Mouse (Mus musculus) thymus, postnatal 10 days (tissue): ENCODE measurements around the gene Vars.
"Not testable (repeated sequence)": the region's sequence is repeated elsewhere in the genome, so short reads cannot be mapped to it uniquely, and the experiment has no call there.

Experiments used
- DNase-seq, 2 experiments: peaks; one replicate each; pipeline ENCODE4 v3.0.0; 2021; ENCODE audit warnings: low spot score in 2 of 2

Gene Vars

DNA sequence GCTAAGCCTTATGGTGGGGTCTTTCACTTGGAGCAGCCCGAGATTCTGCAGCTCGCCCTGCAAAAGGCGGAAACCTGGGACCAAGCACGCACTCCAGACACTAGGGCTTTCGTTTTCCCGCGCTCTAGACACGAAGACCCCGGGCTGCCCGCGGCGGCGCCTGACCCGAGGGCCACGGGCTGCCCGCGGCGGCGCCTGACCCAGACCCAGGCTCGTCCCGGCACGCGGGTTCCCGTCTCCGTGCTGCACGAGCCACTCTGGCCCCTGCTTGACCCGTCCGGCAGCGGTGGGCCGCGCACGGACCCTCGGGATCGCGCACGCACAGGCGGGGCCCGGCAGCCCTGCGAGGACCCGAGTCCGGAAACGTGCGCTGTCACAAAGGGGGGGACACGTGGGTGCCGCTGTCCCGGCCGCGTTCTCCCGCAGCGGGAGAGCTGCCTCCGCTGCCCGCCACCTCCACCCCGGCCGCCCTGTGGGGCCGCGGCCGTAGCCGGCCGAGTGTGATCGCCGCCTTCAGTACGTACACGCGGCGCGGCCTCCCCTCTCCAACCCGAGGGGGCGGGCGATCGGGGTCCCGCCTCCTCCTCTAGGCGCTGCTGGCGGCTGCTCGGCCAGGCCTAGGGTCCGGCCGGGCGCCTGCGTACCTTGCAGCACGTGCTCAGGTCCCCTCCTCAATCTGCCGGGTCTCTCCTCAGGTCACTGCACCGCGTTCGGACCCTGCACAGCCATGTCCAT is at the start of gene Vars:
Gene Vars, plus strand, starts transcription at position 271 of the 735 bp plus-strand sequence.
- peak; percentile 69 to 78 for DNase-seq

DNA sequence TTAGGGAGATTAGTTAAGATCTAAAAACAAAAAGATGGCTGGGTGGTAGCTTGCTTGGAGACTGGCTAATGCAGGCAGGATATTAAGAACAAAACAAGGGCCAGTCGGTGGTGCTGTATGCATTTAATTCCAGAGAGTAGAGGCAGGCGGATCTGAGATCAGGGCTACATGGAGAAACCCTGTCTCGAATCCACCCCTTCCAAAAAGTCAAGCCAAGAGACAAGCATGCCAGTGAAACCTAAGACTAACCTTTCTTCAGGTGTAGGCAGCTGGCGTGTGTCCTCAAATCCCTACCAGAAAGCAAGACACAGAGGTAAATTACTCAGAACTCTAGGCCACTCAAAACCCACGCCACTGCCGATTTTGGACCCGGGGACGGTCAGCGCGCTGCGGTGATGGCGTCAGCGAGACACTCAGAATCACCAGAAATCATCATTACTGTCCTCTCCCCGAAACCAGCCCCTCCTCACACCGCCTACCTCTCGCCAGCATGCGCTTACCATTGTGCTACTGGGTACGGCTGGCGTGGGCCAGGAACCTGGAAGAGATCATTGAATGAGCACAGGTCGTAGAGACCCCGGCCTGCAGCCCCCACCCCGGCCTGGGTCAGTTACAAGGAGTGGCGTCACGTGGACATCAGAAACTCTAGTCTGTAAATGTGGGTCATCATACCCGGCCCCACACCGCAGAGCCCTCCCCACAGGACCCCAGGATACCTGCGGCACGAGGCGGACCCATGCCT is 49.0 kb upstream of the Vars start:
- no peak for DNase-seq

DNA sequence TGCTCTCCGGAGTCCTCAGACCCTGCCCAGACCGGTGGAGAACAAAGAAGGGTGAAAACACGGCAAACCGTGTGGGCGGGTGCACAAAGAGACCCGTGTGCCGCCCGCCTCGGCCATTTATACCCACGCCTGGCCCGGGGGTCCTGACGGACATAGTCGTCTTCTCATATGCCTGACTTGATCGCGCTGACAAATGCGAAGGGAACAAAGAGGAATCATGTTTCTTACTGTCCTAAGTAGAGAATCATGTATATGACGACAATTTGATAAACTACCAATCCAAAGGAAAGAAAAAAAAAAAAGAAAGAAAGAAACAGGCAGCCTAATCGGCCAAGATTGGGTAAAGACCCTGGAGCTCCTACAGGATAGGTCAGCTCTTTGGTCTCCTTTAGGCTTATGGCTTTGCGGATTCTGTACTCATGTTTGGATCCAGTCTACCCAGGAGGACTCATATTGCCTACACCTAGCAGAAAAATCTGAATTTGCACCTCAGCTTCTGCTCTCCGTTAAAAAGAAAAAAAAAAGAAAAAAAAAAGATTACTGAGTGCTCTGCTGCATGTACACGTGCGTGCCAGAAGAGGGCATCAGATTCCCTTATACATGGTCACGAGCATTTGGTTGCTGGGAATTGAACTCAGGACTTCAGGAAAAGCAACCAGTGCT is 48.3 kb upstream of the Vars start:
- peak; percentile 71 to 78 for DNase-seq

DNA sequence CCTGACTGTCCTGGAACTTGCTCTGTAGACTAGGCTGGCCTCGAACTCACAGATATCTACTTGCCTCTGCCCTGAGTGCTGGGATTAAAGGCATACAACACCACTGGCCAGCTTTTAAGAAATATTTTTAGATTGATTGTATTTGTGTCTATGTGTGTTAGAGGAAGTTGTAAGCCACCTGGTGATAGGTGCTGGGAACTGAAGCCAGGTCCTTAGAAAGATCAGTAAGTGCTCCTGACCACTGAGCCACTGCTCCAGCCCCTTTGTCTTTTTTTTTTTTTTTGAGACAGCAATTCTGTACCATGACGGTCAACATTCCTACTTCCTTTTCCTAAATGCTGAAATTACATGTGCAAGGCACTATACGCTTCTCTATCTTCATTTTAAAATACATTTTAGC is 47.5 kb upstream of the Vars start:
- no peak for DNase-seq

DNA sequence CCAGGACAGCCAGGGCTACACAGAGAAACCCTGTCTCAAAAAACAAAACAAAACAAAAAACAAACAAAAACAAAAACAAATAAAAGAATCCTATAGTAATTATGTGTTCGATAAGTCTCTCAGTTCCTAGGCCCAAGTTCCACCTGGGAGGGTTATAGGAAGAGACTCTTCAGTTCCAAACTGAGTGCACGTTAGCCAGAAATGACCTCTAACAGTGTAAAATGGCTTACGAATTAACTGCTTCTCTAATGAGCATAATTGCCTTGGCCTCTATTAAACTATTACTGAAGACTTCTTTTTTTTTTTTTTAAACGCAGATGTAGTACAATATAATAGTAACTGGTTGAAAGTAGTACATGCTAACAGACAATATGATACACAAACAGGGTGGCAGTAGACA is 46.9 kb upstream of the Vars start:
- DNase-seq = no peak

DNA sequence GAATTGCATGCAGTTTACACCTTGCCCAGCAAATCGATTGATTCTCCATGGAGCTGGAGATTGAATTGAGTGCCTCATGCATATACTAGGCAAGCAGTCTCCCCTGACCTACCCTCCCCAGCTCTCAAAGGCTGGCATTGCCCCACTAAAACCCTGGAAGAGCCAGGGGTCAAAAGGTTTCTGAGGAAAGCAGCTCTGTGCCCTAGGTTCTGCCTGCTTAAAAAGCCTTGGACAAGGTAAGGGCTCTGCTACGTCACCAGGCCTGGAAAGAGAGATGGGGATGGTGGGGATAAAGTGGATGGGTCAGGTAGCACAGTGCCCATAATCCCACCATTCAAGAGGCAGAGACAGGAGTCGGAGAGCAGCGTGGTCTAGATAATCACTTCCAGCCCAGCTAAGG is 46.0 kb upstream of the Vars start:
- no peak for DNase-seq

DNA sequence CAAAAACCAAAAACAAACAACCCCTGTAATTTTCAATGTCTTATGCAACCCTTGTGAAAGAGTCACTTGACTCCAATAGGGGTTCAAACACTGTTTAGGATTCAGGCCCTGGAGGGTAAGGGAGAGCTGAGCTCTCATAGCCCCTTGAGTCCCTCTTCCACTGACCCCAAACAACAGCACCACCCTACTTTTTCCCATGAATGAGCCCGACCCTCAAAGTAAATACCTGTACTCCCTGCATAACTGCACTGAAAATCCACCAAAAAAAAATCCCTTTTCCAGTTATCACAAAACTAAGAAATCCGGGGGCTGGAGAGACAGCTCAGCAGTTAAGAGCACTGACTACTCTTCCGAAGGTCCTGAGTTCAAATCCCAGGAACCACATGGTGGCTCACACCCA is 44.9 kb upstream of the Vars start:
- no peak for DNase-seq

DNA sequence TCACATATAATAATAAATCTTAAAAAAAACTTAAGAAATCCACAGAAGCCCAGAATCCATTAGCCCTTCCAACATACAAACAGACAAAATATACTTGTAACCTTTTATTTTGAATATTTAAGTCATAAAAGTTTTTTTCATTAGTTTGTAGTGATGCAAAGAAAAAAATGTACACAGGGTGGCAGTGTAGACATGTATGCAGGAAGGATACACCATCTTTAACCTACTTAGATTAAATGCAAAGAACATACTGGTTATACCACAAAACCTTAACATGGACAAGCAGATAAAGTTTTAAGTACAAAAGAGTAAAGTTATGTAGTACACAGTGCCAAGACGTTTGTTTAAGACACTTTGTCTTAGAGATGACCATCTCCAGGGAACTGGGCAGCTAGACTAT is 44.4 kb upstream of the Vars start:
- no peak for DNase-seq

DNA sequence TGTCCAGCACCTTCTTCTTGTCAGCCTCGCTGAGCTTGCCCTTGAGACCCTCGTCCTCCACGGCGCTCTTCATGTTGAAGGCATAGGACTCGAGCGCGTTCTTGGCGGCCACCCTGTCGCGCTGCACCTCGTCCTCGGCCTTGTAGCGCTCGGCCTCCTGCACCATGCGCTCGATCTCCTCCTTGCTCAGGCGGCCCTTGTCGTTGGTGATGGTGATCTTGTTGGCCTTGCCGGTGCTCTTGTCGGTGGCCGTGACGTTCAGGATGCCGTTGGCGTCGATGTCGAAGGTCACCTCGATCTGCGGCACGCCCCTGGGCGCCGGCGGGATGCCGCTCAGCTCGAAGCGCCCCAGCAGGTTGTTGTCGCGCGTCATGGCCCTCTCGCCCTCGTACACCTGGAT is 43.5 kb upstream of the Vars start:
- not testable (repeated sequence) for DNase-seq

DNA sequence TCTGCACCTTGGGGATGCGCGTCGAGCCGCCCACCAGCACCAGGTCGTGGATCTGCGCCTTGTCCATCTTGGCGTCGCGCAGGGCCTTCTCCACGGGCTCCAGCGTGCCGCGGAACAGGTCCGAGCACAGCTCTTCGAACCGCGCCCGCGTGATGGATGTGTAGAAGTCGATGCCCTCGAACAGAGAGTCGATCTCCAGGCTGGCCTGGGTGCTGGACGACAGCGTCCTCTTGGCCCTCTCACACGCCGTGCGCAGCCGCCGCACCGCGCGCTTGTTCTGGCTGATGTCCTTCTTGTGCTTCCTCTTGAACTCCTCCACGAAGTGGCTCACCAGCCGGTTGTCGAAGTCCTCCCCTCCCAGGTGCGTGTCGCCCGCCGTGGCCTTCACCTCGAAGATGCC is 42.8 kb upstream of the Vars start:
- DNase-seq = not testable (repeated sequence)

DNA sequence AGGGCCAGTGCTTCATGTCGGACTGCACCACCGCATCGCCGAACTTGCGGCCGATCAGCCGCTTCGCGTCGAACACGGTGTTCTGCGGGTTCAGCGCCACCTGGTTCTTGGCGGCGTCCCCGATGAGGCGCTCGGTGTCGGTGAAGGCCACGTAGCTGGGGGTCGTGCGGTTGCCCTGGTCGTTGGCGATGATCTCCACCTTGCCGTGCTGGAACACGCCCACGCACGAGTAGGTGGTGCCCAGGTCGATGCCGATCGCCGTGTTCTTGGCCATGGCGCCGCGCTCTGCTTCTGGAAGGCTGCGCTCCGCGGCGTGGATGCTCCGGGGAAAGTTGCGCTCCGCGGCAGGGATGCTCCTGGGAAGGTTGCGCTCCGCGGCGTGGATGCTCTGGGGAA is 42.1 kb upstream of the Vars start:
- DNase-seq = not testable (repeated sequence)

DNA sequence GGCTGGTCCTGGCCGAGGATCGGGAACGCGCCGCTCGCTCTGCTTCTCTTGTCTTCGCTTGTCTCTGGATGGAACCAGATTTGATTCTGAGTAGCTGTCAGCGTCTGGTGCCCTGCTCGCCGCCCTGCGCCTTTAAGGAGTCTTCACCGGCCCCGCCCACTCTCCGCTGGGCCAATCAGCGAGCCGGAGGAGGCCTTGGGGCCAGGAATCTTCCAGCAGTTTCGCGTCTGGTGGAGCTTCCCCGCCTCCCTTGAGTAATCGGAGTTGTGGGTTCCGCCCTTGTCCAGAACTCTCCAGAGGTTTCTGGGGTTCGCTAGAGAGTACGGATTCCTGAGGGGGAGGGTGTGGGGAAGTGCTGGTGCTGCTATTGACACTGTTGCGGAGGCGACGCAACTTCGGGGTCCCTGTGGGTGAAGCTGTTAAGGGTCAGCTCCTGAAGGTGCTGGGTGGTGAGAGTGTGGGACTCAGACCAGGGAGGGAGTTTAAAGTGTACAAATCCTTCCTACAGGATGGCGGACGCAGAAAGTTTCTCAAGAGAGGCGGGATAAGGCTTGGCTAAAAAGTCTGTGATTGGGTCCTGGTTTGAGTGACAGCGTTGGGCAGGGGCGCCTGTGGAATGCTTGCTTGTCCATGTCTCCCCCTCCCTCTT is 41.5 kb upstream of the Vars start, which contains the start of gene Hspa1b:
Gene Hspa1b, minus strand, starts transcription at position 109 of the 649 bp plus-strand sequence.
- DNase-seq = peak; percentile 59 to 63

DNA sequence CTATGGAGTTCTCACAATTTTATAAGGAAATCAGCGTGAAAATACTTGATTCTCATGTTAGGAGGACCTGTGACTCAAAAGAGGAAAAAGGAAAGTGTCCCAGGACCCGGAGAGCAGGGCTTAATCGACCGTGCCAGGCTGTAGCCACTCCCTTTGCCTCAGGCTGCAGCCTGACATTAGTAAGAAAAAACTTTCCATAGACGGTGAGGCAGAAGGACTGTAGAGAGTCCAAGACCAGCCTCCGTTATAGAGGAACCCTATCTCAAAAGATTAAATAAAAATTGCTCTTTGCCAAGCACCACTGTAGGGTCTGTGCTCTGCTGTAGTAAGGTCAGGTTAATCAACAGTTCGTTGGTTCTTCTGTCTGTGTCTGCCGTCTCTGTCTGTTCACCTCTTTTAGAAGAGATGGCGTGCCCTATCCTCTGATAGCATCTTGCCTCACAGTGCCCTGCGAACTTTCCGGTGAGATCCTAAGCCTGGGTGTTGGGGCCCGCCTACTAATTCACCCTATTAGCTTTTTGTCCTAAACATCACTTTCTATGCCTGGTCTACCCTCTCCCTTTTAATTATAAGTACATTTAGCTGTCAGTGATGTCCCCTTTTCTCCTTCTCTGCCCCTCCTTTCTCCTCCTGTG is 40.8 kb upstream of the Vars start:
- no peak for DNase-seq

DNA sequence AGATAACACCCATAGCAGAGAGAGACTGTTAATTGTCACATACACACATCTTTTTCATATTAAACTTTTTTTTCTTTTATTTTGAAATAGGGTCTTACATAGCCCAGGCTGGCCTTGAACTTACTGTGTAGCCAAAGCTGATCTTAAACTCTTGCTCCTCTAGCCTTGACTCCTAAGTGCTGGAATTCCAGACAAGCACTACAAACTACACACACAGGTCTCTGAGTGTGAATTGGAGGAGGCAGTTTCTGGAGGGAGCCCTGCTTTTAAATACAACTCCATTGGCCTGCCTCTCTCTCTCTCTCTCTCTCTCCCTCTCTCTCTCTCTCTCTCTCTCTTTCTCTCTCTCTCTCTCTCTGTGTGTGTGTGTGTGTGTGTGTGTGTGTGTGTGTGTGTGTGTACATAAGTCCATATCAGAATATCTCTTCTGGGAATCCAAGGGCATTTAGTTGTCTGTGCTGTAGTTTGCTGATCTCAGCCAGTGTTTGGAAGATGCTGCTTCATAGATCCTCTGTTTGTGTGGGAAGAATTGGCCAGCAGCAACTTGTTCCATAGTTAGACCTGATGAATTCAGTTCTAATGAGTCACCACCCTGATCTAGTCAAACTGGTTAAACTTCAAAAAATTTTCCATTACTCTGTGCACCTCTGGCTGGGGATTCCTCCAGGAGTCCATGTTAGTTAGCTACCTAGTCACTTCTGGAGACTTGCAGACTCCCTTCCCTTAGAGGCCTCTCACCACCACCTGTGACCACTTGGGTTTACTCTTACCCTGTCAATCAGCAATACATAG is 39.9 kb upstream of the Vars start:
- no peak for DNase-seq

DNA sequence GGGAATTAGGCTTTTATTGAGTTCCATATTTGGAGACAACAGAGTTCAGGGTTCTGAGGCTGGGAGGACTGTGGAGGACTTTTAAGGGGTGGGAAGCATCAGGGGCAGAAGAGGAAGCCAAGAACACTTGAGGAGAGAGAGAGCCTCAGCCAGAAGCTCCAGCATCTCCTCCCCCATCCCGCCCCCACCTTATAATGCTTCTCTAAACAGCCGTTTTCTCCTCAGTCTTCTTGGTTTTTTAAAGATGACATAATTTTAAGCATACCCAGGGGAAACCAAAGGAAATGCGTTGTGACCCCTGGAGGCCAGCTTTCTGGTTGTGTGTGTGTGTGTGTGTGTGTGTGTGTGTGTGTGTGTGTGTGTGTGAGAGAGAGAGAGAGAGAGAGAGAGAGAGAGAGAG is 38.7 kb upstream of the Vars start:
- DNase-seq = no peak

DNA sequence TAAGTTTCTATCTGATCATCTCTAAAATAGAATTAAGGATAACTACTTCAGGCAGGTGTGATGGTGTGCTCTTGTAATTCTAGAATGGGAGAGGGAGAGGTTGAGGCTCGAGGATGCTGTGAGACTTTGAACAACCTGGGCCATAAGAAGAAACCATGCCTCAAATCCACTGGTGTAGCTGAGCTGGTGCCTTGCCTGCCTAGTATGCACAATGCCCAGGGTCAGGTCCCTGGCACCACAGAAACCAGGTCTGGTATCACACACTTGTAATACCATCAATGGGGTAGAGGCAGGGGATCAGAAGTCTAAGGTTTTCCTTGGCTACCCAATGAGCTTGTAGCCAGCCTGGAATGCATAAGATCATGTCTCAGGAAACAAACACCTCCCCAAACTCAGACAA is 37.9 kb upstream of the Vars start:
- no peak for DNase-seq

DNA sequence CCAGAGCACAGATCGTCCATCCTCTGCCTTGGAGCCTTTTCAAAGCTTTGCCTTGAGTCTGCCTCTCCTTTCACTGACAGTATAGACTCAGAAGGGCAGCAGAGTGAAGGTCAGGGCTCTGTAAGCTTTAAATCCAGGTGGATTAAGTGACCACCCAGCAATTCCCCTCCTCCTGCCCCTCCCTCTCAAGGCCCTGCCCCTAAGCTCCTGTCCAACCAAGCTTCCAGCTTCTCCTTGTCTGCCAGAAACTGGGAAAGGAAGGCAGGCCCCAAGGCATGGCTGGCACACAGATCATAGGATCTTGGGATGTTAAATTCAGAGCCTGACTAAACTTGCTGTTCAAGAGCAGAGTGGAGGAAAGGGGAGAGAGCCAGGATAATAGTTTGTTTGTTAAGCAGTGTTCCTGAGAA is 36.1 kb upstream of the Vars start:
- DNase-seq = no peak

DNA sequence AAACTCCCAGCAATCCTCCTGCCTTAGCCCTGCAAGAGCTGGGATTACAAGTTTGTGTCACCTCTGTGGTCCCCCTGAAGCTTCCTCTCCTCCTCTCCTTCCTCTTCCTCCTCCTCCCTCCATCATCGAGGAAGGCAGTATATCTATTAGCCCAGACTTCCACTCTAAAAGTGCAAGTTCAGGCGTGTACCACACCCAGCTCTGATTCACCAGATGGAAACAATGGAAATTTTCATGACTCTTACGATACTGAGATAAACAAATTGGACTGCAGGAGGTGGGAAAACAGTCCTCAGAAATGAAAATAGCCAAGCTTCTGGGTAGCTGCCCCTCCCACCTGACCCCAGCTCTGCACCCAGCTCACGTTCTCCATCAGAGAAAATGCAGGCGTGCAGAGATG is 35.2 kb upstream of the Vars start:
- no peak for DNase-seq

DNA sequence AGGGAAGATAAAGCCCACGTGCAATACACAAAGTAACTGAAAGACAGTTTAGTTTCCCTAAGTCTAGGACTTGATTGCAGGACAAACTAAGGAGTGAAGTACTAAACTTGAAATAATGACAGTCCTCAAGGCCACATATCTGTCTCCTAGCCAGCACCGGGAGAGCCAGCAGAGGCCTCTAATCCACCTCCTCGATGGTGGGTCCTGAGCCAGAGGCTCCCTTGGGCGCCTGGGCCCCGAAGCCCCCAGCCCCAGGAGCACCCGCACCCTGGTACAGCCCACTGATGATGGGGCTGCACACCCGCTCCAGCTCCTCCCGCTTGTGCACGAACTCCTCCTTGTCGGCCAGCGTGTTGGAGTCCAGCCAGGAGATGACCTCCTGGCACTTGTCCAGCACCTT is 31.0 kb upstream of the Vars start, which contains the start of gene Gm20481:
Gene Gm20481, plus strand, starts transcription at position 91 of the 400 bp plus-strand sequence.
- DNase-seq = not testable (repeated sequence)

DNA sequence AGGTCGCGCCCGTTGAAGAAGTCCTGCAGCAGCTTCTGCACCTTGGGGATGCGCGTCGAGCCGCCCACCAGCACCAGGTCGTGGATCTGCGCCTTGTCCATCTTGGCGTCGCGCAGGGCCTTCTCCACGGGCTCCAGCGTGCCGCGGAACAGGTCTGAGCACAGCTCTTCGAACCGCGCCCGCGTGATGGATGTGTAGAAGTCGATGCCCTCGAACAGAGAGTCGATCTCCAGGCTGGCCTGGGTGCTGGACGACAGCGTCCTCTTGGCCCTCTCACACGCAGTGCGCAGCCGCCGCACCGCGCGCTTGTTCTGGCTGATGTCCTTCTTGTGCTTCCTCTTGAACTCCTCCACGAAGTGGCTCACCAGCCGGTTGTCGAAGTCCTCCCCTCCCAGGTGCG is 29.9 kb upstream of the Vars start:
- DNase-seq = not testable (repeated sequence)

DNA sequence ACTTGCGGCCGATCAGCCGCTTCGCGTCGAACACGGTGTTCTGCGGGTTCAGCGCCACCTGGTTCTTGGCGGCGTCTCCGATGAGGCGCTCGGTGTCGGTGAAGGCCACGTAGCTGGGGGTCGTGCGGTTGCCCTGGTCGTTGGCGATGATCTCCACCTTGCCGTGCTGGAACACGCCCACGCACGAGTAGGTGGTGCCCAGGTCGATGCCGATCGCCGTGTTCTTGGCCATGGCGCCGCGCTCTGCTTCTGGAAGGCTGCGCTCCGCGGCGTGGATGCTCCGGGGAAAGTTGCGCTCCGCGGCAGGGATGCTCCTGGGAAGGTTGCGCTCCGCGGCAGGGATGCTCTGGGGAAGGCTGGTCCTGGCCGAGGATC is 29.1 kb upstream of the Vars start:
- not testable (repeated sequence) for DNase-seq
